Mouse (Mus musculus) mouse embryonic stem cell (cell line): ENCODE results near the gene Itpka.

Experiments used
- in situ Hi-C, 2 experiments: fragments of 300-500 bp; cut with MboI; formaldehyde crosslinking; loops; 1 replicate in 1 of 2; 3 replicates in 1 of 2; pipeline ENCODE4 v1.14.3; 2019 to 2020; ENCODE audit warnings: low sequenced_read_pairs in 2 of 2, low pct_unique_long_range_greater_than_20kb in 1 of 2, mixed read lengths in 1 of 2; ENCODE audit not compliant: unreplicated experiment in 1 of 2

Gene Itpka

GRCm38 (mm10) chr2:119745281-119745680 is 3.1 kb downstream of the Itpka start:
- in situ Hi-C loops: no loop called here

DNA sequence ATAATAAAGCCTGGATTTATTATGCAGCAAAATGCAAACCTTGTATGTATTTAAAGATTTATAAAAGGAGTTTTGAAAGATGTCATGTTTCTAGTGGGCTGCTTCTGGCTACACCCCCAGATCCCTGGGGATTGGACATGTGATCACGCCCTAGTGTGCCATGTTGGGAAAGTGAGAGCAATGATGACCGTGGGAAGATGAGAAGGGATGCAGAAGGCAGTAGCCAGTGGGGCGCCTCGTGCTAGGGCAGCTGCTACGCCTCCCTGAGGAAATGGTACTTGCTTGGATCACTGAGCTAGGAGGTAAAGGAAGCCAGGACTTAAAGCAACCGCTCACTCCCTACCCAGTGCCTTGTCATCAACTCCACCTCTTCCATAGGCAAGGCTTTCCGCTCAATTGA is 5.4 kb downstream of the Itpka start:
- in situ Hi-C loops: no loop called here

DNA sequence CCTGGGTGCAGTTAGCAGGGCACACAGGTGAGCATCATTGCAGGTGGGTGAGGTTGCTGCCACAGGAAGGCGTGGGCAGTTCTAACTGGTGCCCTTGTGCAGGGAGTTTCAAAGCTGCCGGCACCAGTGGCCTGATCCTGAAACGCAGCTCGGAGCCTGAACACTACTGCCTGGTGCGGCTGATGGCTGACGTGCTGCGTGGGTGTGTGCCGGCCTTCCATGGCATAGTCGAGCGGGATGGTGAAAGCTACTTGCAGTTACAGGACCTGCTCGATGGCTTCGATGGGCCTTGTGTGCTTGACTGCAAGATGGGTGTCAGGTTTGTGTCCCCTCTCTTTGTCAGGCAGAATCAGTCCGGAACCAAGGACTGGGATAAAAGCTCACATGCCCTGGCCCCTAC is 7.1 kb downstream of the Itpka start:
- in situ Hi-C loops: no loop called here

- in situ Hi-C loops: no loop called here
Observed at GRCm38 (mm10) chr2:119757601-119758100, 15.5 kb downstream of the Itpka start.

DNA sequence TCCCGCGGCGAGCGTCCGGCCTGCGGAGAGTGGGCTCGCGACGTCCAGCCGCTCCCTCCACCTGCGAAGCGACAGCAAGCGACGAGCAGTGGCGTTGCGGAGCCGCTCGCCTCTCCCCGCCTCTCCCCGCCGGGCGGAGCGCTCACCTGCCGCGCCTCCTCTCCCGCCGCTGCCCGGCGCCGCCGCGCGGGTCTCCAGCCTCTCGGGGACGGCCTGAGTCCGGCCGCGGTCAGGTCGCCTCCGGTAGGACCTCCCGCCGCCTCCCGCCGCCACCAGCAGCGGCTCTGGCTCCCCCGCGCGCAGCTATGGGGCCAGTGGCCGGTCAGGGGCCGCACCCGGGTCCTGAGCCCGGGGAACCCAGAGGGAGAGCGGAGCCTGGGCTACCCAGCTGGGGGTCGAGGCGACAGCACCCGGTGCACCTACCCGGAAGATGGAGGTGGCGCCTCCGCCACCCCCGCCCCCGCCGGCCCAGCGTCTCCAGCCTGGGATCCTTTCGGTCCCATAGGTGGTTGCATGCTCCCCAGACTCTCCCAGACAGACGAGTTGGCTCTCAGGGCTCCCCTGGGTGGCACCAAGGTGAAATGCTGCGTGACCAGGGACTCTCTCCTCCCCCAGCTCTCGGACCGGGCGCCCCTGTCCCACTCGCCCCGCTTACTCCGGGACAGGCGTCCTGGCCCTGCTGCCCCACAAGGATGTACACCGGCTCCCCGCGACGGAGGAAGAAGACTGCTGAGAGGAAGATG is 16.1 kb downstream of the Itpka start:
- in situ Hi-C loops: no loop called here

DNA sequence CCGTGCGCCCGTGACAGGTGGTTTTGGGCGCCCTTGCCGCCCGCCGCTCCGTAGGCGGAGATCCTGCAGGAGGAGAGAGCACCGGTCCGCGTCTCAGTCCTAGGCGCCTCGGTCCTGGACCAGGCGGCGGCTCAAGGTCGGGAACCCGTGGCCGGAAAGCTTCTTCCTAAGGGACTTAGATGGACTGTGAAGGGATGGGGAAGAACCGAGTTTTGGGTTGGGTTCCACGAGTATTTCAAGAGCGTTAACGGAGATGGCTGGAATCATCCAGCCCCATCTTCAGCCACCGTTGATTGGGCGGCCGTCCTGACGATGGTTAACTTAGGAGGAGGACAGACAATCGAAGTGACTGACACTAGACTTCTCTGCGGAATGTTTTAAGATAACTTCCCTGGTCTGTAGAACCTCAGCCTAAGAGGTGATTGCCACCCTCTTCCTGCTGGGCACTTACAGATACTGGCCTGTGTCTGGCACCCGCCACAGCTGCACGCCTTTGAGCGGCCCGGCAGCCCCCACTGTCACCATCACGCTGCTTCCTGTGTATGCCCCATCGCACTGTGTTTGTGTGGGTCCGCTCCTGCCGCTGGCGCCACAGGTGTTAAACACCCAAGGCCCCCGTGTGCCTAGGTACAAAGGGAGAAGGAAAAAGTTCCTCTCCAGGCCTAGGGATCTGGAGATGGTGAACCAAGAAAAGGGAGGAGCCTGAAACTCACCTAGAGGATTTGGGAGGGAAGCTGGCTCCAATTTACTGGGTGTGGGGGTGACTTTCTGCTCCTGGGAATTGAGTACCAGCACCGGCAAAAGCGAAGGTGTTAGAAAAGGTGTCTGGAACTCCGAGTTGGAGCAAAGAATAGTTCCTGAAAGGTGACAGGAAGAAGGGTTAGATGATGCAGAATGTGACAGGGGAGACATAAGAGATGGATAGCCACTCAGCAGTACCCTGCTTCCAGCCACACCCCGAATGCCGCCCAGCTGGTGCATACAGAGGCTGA is 17.0 kb downstream of the Itpka start:
- in situ Hi-C loops: no loop called here

GRCm38 (mm10) chr2:119760251-119760650 is 18.1 kb downstream of the Itpka start, which contains the start of gene Ltk:
Gene Ltk, minus strand, starts transcription at chr2:119760431.
- in situ Hi-C loops: no loop called here

DNA sequence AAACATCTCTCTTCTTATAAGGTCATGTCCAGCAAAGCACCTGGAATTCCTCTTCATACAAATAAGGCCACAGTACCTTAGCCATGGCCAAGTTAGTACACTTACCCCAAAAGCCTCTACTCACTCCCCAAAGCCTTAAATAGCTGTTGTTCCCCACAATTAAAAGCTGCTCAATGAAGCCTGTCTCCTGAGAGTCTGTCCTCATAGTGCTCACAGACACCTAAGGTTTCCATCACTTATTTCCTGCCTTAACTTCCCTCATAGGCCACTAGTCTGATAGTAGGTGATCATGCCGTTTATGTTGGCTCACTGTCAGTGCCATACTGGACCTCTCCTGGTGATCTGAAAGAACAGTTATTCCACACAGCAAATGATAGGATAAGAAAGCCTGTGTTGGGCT is 20.1 kb downstream of the Itpka start:
- in situ Hi-C loops: no loop called here

GRCm38 (mm10) chr2:119763924-119764323 is 21.8 kb downstream of the Itpka start:
- in situ Hi-C loops: no loop called here

DNA sequence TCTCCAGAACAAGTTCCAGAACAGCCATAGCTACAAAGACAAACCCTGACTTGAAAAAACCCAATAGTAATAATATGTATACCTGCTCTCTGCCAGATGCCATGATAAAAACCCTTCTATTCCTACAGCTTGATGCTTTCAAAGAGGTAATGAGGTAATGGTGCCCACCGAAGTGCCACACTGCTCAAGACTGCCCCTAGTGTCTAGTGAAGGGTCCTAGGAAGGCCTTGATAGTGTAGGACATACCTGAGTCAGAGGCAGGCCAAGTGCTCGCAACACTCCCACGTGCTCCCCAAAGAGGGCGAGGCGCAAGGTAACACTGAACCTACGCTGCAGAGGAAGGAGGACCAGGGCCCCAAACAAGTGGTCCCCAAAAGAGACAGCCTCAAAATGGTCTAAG is 25.1 kb downstream of the Itpka start:
- in situ Hi-C loops: no loop called here

GRCm38 (mm10) chr2:119787206-119787883 is 45.2 kb downstream of the Itpka start, which contains the start of gene Rpap1:
Gene Rpap1, minus strand, starts transcription at chr2:119787537.
- in situ Hi-C loops: no loop called here

- in situ Hi-C loops: no loop called here
Observed at GRCm38 (mm10) chr2:119789996-119790395, 47.9 kb downstream of the Itpka start.

- in situ Hi-C loops: no loop called here
Observed at GRCm38 (mm10) chr2:119797279-119797783, 55.2 kb downstream of the Itpka start, which contains the start of gene Tyro3. Gene Tyro3, plus strand, starts transcription at chr2:119797733.

- in situ Hi-C loops: no loop called here
Observed at GRCm38 (mm10) chr2:119798246-119798927, 56.2 kb downstream of the Itpka start.

GRCm38 (mm10) chr2:119799181-119799960 is 57.2 kb downstream of the Itpka start:
- in situ Hi-C loops: no loop called here

GRCm38 (mm10) chr2:119799961-119800550 is 57.9 kb downstream of the Itpka start:
- in situ Hi-C loops: no loop called here
